Comparison of ENCODE assay signal across 20 mouse cellular contexts in genomic region chr2:148279200-148279599, GRCm38 (mm10).
A peak's percentile ranks its signal among the peaks of the same experiment; 100 is the strongest.
DNase-seq lines count a peak whose midpoint lies in the region; ATAC-seq and TF ChIP-seq lines count a peak whose summit lies in the region.
"Had no signal": no experiment of that assay in that cellular context is flagged by ENCODE, and none has a peak within 500 bp of the region (broad histone marks: within the 10 kb centered on the region; RNA-seq: fewer than 3 reads in every experiment).

No protein-coding gene starts in this region.

- no peak for TF ChIP-seq CTCF in stomach, postnatal 0 days (IDR thresholded peaks at IDR 0.05; ENCODE audit: low read depth)

- no peak overlapping the region for H3K27ac ChIP-seq in kidney, embryonic 14.5 days (ENCODE audit: low read depth, low read length)
- H3K27ac ChIP-seq in stomach, postnatal 0 days (replicated peaks): no peak overlapping the region
- H3K27ac ChIP-seq: embryonic facial prominence, embryonic 15.5 days; hindbrain, embryonic 13.5 days; midbrain, embryonic 10.5 days had no signal

- H3K27me3 ChIP-seq in kidney, embryonic 14.5 days (ENCODE audit: control insufficient read depth, insufficient read depth, low read length): no peaks in the 10 kb centered on the region
- H3K27me3 ChIP-seq in stomach, postnatal 0 days (ENCODE audit: control insufficient read depth, insufficient read depth, low read length): no peaks in the 10 kb centered on the region
- H3K27me3 ChIP-seq: embryonic facial prominence, embryonic 15.5 days; hindbrain, embryonic 13.5 days had no signal

- peak; percentile 7 for DNase-seq in gastrocnemius, postnatal 10 days
- DNase-seq in gastrocnemius, adult 18-20 months (ENCODE audit: low spot score): no peak
- DNase-seq in kidney, adult 9 months: peak; percentile 7
- DNase-seq in lung, adult 18-20 months: peak; percentile 14 to 24
- DNase-seq in lung, postnatal 10 days: peak; percentile 42
- DNase-seq in stomach, postnatal 0 days (ENCODE audit: low spot score): no peak
- DNase-seq: cerebellum, adult 11 months; cerebellum, adult 9-11 months; gastrocnemius, postnatal 36 days; liver, postnatal 0 days; right cerebral cortex, postnatal 4 days; thymus, adult 18-20 months had no signal

- 89% methylated on average over 3 of the region's 3 CpGs for WGBS in kidney, embryonic 14.5 days
- WGBS in stomach, postnatal 0 days: 85% methylated on average over 3 of the region's 3 CpGs

- H3K4me2 ChIP-seq in kidney, embryonic 14.5 days (replicated peaks; ENCODE audit: low read depth, low read length): no peak overlapping the region
- no peak overlapping the region for H3K4me2 ChIP-seq in stomach, postnatal 0 days (replicated peaks; ENCODE audit: low read depth)
- H3K4me2 ChIP-seq: embryonic facial prominence, embryonic 15.5 days; heart, embryonic 11.5 days; hindbrain, embryonic 13.5 days had no signal

- H3K9me3 ChIP-seq in kidney, embryonic 14.5 days (ENCODE audit: control insufficient read depth, low read length): no peaks in the 10 kb centered on the region
- no peaks in the 10 kb centered on the region for H3K9me3 ChIP-seq in stomach, postnatal 0 days (ENCODE audit: control insufficient read depth, low read length)
- H3K9me3 ChIP-seq: embryonic facial prominence, embryonic 15.5 days; hindbrain, embryonic 13.5 days; midbrain, embryonic 10.5 days had no signal

- H3K4me3 ChIP-seq in kidney, embryonic 14.5 days (ENCODE audit: low read length): no peak overlapping the region
- no peak overlapping the region for H3K4me3 ChIP-seq in stomach, postnatal 0 days (ENCODE audit: low read depth, low read length)
- H3K4me3 ChIP-seq: embryonic facial prominence, embryonic 15.5 days; hindbrain, embryonic 13.5 days; midbrain, embryonic 10.5 days; myocyte had no signal

- no peak for TF ChIP-seq EP300 in stomach, postnatal 0 days (optimal IDR thresholded peaks at IDR 0.05)

- H3K4me1 ChIP-seq in kidney, embryonic 14.5 days (ENCODE audit: control insufficient read depth, insufficient read depth, low read length): no peaks in the 10 kb centered on the region
- no peaks in the 10 kb centered on the region for H3K4me1 ChIP-seq in stomach, postnatal 0 days (replicated peaks; ENCODE audit: control insufficient read depth, insufficient read depth)
- H3K4me1 ChIP-seq: embryonic facial prominence, embryonic 15.5 days; hindbrain, embryonic 13.5 days; midbrain, embryonic 10.5 days had no signal

- H3K9ac ChIP-seq in kidney, embryonic 14.5 days (ENCODE audit: low read depth, low read length): no peak overlapping the region
- no peak overlapping the region for H3K9ac ChIP-seq in stomach, postnatal 0 days (ENCODE audit: low read length)
- H3K9ac ChIP-seq: embryonic facial prominence, embryonic 15.5 days; hindbrain, embryonic 13.5 days; liver, postnatal 0 days had no signal

- H3K36me3 ChIP-seq in kidney, embryonic 14.5 days (ENCODE audit: control insufficient read depth, insufficient read depth, low read length): no peaks in the 10 kb centered on the region
- no peaks in the 10 kb centered on the region for H3K36me3 ChIP-seq in stomach, postnatal 0 days (ENCODE audit: control insufficient read depth, insufficient read depth, low read length)
- H3K36me3 ChIP-seq: embryonic facial prominence, embryonic 15.5 days; hindbrain, embryonic 13.5 days; midbrain, embryonic 10.5 days had no signal

- ATAC-seq in kidney, embryonic 14.5 days (ENCODE audit: low FRiP score, low TSS enrichment): no peak
- no peak for ATAC-seq in stomach, postnatal 0 days (ENCODE audit: low FRiP score, low TSS enrichment)
- ATAC-seq: forebrain, embryonic 14.5 days; liver, postnatal 0 days; midbrain, embryonic 16.5 days had no signal

Comparison
In these comparisons a context has a peak if more than half of its experiments do, and no peak if none do; other contexts are left out.
1. DNase-seq: peak in gastrocnemius, postnatal 10 days (single experiment), kidney, adult 9 months (single experiment), lung, adult 18-20 months (2 of 2) and lung, postnatal 10 days (single experiment); none in gastrocnemius, adult 18-20 months (single experiment) and stomach, postnatal 0 days (single experiment).